15 mouse cellular contexts compared by ENCODE assay signal in the genomic region with DNA sequence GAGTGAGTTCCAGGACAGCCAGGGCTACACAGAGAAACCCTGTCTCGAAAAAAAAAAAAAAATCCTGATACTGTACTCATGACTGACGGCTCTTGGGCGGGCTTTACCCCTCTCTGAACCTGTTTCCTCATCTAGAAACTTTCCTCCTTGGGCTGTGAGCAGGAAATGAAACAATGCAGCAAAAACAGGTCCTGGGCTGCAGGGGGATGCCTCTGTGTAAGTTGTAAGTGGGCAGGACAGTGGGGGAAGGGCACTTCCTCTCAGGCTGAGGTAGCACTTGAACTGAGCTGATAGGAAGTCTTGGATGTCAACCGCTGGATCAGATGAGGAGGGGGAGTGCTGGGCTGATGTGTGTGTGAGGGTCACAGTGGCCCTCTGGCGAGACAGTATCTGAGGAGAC. TPM values are rescaled to one million over a fixed set of nuclear protein-coding genes. Genes with fewer than 3 reads are reported as not detected.
DNase-seq lines count a peak whose midpoint lies in the region; ATAC-seq and TF ChIP-seq lines count a peak whose summit lies in the region.
"Had no signal": no experiment of that assay in that cellular context is flagged by ENCODE, and none has a peak within 500 bp of the region (broad histone marks: within the 10 kb centered on the region; RNA-seq: fewer than 3 reads in every experiment).

No protein-coding gene starts in this region.

- H3K9ac ChIP-seq in kidney, postnatal 0 days (ENCODE audit: low read depth, low read length), result no peak overlapping the region
- no peak overlapping the region for H3K9ac ChIP-seq in CH12.LX (ENCODE audit: insufficient read depth, low read depth)
- H3K9ac ChIP-seq in stomach, postnatal 0 days (ENCODE audit: low read length), result no peak overlapping the region
- H3K9ac ChIP-seq: heart, embryonic 13.5 days; neural tube, embryonic 13.5 days had no signal

- dilution Hi-C loops in CH12.LX (cut with MboI; ENCODE audit: extremely low pct_ligation_motif_present, extremely low pct_unique_long_range_greater_than_20kb, low sequenced_read_pairs), result no loop called here

- H3K27ac ChIP-seq in kidney, postnatal 0 days, result 0 out of 2 replicates have a peak overlapping the region, but pooled peaks have one; percentile 19
- no peak overlapping the region for H3K27ac ChIP-seq in CH12.LX (ENCODE audit: insufficient read depth, low read depth)
- no peak overlapping the region for H3K27ac ChIP-seq in stomach, postnatal 0 days (replicated peaks)
- H3K27ac ChIP-seq: neural tube, embryonic 13.5 days had no signal

- WGBS in kidney, postnatal 0 days, result 74% methylated on average over 5 of the region's 5 CpGs
- 76% methylated on average over 5 of the region's 5 CpGs for WGBS in stomach, postnatal 0 days

- H3K79me2 ChIP-seq in CH12.LX (replicated peaks; ENCODE audit: control insufficient read depth, extremely low read depth, insufficient read depth, poor library complexity, severe bottlenecking), result no peaks in the 10 kb centered on the region

- no peak for TF ChIP-seq EP300 in CH12.LX (IDR thresholded peaks at IDR 0.05; ENCODE audit: low read length)
- no peak for TF ChIP-seq EP300 in stomach, postnatal 0 days (optimal IDR thresholded peaks at IDR 0.05)

- H3K9me3 ChIP-seq in kidney, postnatal 0 days (replicated peaks; ENCODE audit: low read length), result no peaks in the 10 kb centered on the region
- H3K9me3 ChIP-seq in CH12.LX (replicated peaks; ENCODE audit: low read length), result no peaks in the 10 kb centered on the region
- H3K9me3 ChIP-seq in stomach, postnatal 0 days (ENCODE audit: control insufficient read depth, low read length), result no peaks in the 10 kb centered on the region
- H3K9me3 ChIP-seq: heart, embryonic 13.5 days; megakaryocyte, embryonic 14.5 days; neural tube, embryonic 13.5 days had no signal

- no peaks in the 10 kb centered on the region for H3K36me3 ChIP-seq in kidney, postnatal 0 days (ENCODE audit: insufficient read depth, low read length)
- no peaks in the 10 kb centered on the region for H3K36me3 ChIP-seq in CH12.LX (replicated peaks in 1 of 2; ENCODE audit: control insufficient read depth in 1 of 2, insufficient read depth in 1 of 2, low read length in 1 of 2)
- no peaks in the 10 kb centered on the region for H3K36me3 ChIP-seq in stomach, postnatal 0 days (ENCODE audit: control insufficient read depth, insufficient read depth, low read length)
- H3K36me3 ChIP-seq: heart, embryonic 13.5 days; neural tube, embryonic 13.5 days had no signal

- no peak overlapping the region for H3K4me3 ChIP-seq in kidney, postnatal 0 days (replicated peaks; ENCODE audit: low read depth, low read length)
- no peak overlapping the region for H3K4me3 ChIP-seq in CH12.LX (replicated peaks in 1 of 3; ENCODE audit: low read depth in 2 of 3, low read length in 2 of 3, poor library complexity in 1 of 3)
- H3K4me3 ChIP-seq in stomach, postnatal 0 days (ENCODE audit: low read depth, low read length), result no peak overlapping the region
- H3K4me3 ChIP-seq: heart, embryonic 13.5 days; megakaryocyte, embryonic 14.5 days; neural tube, embryonic 13.5 days had no signal

- no peak for TF ChIP-seq CTCF in kidney, postnatal 0 days (IDR thresholded peaks at IDR 0.05; ENCODE audit: low read depth)
- TF ChIP-seq CTCF in CH12.LX (conservative IDR thresholded peaks at IDR 0.05 in 1 of 2, IDR thresholded peaks at IDR 0.05 in 1 of 2; ENCODE audit: low read depth in 2 of 2, low read length in 2 of 2), result no peak
- TF ChIP-seq CTCF in stomach, postnatal 0 days (IDR thresholded peaks at IDR 0.05; ENCODE audit: low read depth), result no peak

- no peak for TF ChIP-seq RAD21 in CH12.LX (IDR thresholded peaks at IDR 0.05; ENCODE audit: low read depth, low read length)

- peak; percentile 57 for DNase-seq in kidney, postnatal 0 days (ENCODE audit: low spot score)
- DNase-seq in kidney, adult 9 months, result no peak
- peak; percentile 31 for DNase-seq in CH12.LX (ENCODE audit: extremely low read depth)
- peak; percentile 29 for DNase-seq in embryo, embryonic 11 days
- DNase-seq in stomach, postnatal 0 days (ENCODE audit: low spot score), result no peak
- no peak for DNase-seq in layer of hippocampus, postnatal 10 days (ENCODE audit: low spot score in 2 of 2)
- DNase-seq in right cerebral cortex, postnatal 14 days, result no peak
- DNase-seq: adrenal gland, adult 8-10 months; cerebellum, adult 11 months had no signal

- no peak for TF ChIP-seq POLR2A in CH12.LX (IDR thresholded peaks at IDR 0.05; ENCODE audit: low read depth, low read length)

- H3K27me3 ChIP-seq in kidney, postnatal 0 days (ENCODE audit: insufficient read depth, low read length), result no peaks in the 10 kb centered on the region
- H3K27me3 ChIP-seq in CH12.LX (replicated peaks), result peaks cover 41% of the 10 kb centered on the region
- H3K27me3 ChIP-seq in stomach, postnatal 0 days (ENCODE audit: control insufficient read depth, insufficient read depth, low read length), result no peaks in the 10 kb centered on the region
- H3K27me3 ChIP-seq: heart, embryonic 13.5 days; neural tube, embryonic 13.5 days had no signal

- no peaks in the 10 kb centered on the region for H3K4me1 ChIP-seq in kidney, postnatal 0 days (replicated peaks; ENCODE audit: insufficient read depth, low read length)
- peaks cover 0 to 14% of the 10 kb centered on the region in 2 experiments; a peak in 2 of 4 replicates for H3K4me1 ChIP-seq in CH12.LX (ENCODE audit: control insufficient read depth in 1 of 2, insufficient read depth in 2 of 2)
- no peaks in the 10 kb centered on the region for H3K4me1 ChIP-seq in stomach, postnatal 0 days (replicated peaks; ENCODE audit: control insufficient read depth, insufficient read depth)

- no peak overlapping the region for H3K4me2 ChIP-seq in kidney, postnatal 0 days (ENCODE audit: low read length)
- H3K4me2 ChIP-seq in CH12.LX (ENCODE audit: insufficient read depth, low read depth, poor library complexity, severe bottlenecking), result no peak overlapping the region
- no peak overlapping the region for H3K4me2 ChIP-seq in stomach, postnatal 0 days (replicated peaks; ENCODE audit: low read depth)
- H3K4me2 ChIP-seq: heart, embryonic 13.5 days; neural tube, embryonic 13.5 days had no signal

- in situ Hi-C loops in CH12.LX (cut with MboI; ENCODE audit: low pct_ligation_motif_present, low pct_unique_long_range_greater_than_20kb, low sequenced_read_pairs), result loop anchor here (25.0 kb wide), 1 partner anchor 903 kb away; no protein-coding TSS in a partner anchor

- ATAC-seq in kidney, postnatal 0 days (replicated peaks; ENCODE audit: low FRiP score, low read depth), result no peak
- peak; percentile 81 for ATAC-seq in megakaryocyte, adult 5-6 weeks (ENCODE audit: poor library complexity, severe bottlenecking)
- ATAC-seq in stomach, postnatal 0 days (ENCODE audit: low FRiP score, low TSS enrichment), result no peak
- ATAC-seq: forebrain, embryonic 16.5 days had no signal

TF ChIP-seq in CH12.LX, 34 proteins besides CTCF, POLR2A, EP300 and RAD21:
- TF ChIP-seq ZNF384 (IDR thresholded peaks at IDR 0.05; ENCODE audit: low read depth, low read length) (peak; percentile 39; the same call in 1 of the 2 replicates), RCOR1 (conservative IDR thresholded peaks at IDR 0.05; ENCODE audit: low read depth, low read length) (no peak)

RNA-seq across cellular contexts. Expression of gene Habp2, which starts 21.8 kb away (rescaled TPM):
- 50.5 and 57.9 TPM in 2 replicates for polyA plus RNA-seq in kidney, postnatal 0 days (2015; fragmentation: Nextera tagmentation; extraction: Ambion mirVana)
- total RNA-seq in CH12.LX (2012; rRNA removed) (not detected in 2 replicates), CH12.LX (2014; rRNA removed) (not detected in 2 replicates)
- not detected in 2 replicates for polyA plus RNA-seq in CH12.LX (2012; ENCODE audit: insufficient read length, low read depth)
- total RNA-seq in megakaryocyte, adult 5-6 weeks (2015), result not detected in 2 replicates
- total RNA-seq in megakaryocyte, adult 5-6 weeks (2017), result not detected in 2 replicates
- 28.9 and 29.1 TPM in 2 replicates for polyA plus RNA-seq in stomach, postnatal 0 days (2015; fragmentation: Nextera tagmentation; extraction: Ambion mirVana)
- total RNA-seq in layer of hippocampus, postnatal 10 days (2021), result not detected
- total RNA-seq: adrenal gland, adult 8-10 months; left cerebral cortex, postnatal 10 days had no signal

Comparison
In these comparisons a context has a peak if more than half of its experiments do, and no peak if none do; other contexts are left out.
1. DNase-seq: peak in kidney, postnatal 0 days (single experiment), CH12.LX (single experiment) and embryo, embryonic 11 days (single experiment); none in kidney, adult 9 months (single experiment), stomach, postnatal 0 days (single experiment), layer of hippocampus, postnatal 10 days (0 of 2) and right cerebral cortex, postnatal 14 days (single experiment).